Mouse (Mus musculus): ENCODE measurements at regions not wholly inside any gene's neighbourhood (a gene's known extent, or its start where the extent isn't known, plus 50 kb on each side); places are given as distances from the start of the nearest gene placed in this dataset.
A peak's percentile ranks its signal among the peaks of the same experiment; 100 is the strongest.

DNA sequence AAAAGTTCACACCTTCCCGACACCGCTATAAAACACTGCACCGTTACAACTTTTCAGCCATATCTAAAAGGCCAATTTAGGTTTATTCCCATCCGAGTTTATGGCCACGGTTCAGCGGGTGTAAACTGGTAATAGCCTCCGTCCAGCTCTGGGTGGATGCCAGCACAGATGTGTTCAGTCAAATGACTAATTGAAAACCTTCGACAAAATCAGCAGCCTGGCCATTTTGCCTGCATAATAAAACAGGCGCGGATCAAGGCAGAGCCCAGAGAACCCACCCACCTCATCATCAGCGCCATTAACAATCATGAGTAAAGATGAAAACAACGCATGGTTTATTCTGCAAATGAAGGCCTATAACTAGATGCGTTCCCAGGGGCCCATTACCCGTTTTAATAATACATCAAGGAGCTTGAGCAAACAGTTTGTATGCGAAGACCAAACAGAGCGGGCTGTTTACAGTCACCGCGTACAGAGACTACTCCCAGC is 172.1 kb upstream of the Irx3 start:
- no peak for DNase-seq (ENCODE audit: inconsistent age in 2 of 2, low spot score in 1 of 2)

GRCm38 (mm10) chr8:91967407-91967806 is 165.5 kb upstream of the Irx3 start:
- DNase-seq (ENCODE audit: inconsistent age in 2 of 2, low spot score in 1 of 2) = no peak

DNA sequence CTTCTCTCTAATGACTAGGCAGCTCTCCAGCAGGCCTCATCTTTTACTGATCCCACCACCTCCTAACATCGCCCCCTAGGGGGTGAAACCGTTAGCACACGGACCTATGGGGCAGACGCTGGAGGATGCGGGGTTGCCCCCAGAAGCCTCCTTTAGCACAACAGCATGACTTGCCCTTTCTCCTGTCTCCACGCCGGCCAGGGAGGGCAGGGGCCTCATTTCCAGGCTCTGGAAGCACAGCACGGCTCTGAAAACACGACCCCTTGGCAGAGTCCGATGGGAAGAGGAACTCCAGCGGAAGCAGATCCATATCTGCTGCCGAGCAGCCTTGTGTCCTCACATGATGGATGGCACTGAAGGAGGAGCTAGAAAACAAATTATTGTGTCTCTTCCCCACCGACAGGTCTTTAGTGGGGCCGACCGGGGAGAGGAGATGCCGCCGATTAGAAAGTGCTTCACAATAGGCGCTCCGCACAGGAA is 165.1 kb upstream of the Irx3 start:
- peak; percentile 68 to 83 for DNase-seq (ENCODE audit: inconsistent age in 2 of 2, low spot score in 1 of 2)

GRCm38 (mm10) chr8:91961696-91962095 is 159.8 kb upstream of the Irx3 start:
- no peak for DNase-seq (ENCODE audit: inconsistent age in 2 of 2, low spot score in 1 of 2)

- DNase-seq (ENCODE audit: inconsistent age in 2 of 2, low spot score in 1 of 2) = no peak
Observed at GRCm38 (mm10) chr8:91955170-91955569, 153.3 kb upstream of the Irx3 start.

- no peak for DNase-seq (ENCODE audit: inconsistent age in 2 of 2, low spot score in 1 of 2)
Observed at GRCm38 (mm10) chr8:91952981-91953380, 151.1 kb upstream of the Irx3 start.

DNA sequence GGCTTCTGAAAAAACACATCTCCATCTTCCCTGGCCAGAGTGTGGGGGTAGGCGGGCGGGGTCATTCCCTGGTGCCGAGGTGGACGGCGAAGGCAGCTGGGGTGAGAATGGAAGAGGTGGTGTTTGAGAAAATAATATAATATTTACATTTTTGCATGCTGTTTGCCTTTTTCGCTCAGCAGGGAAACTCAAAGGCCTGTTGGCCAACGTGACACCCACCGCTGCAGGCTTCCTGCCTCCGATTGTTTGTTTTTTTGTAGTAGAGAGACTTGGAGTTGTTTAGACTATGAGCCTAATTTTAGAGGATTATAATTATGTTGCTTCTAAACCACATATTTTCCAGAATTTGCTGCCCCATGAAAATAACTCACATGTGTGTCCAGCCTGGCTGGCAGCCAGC is 147.2 kb upstream of the Irx3 start:
- DNase-seq (ENCODE audit: inconsistent age in 2 of 2, low spot score in 1 of 2) = no peak

- DNase-seq (ENCODE audit: inconsistent age in 2 of 2, low spot score in 1 of 2) = no peak
Observed at GRCm38 (mm10) chr8:91948173-91948940, 146.5 kb upstream of the Irx3 start.

- no peak for DNase-seq (ENCODE audit: inconsistent age in 2 of 2, low spot score in 1 of 2)
Observed at GRCm38 (mm10) chr8:91941005-91941404, 139.1 kb upstream of the Irx3 start.

- peak; percentile 7 to 52 for DNase-seq (ENCODE audit: inconsistent age in 2 of 2, low spot score in 1 of 2)
Observed at GRCm38 (mm10) chr8:91937227-91937626, 135.4 kb upstream of the Irx3 start.

- no peak for DNase-seq (ENCODE audit: inconsistent age in 2 of 2, low spot score in 1 of 2)
Observed at GRCm38 (mm10) chr8:91930520-91930919, 128.7 kb upstream of the Irx3 start.

DNA sequence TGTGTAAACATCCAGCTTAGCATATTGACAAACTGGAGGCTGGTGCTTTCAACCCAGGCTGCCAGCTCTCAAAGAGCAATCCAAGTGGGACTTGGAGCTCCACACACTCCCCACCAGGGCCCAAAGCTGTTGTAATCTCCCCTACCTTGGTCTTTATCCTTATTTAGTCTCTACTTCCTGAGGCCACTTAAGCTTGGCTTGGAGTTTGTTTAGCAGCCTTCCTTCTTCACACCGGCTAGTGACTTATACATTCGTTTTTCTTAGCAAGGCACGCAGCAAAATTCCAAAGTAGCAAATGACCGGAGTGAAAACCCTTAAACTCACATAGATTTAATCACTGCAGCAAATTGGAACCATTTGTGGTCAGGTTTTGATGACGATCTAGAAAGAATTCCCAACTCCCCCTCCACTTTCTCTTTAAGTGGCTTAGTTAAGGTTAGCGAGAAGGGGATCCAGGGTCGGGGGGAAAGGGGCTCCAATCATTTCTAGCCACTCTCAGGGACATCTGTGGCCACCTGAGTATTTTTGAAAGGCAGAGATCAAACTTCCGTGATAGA is 124.2 kb upstream of the Irx3 start:
- no peak for DNase-seq (ENCODE audit: inconsistent age in 2 of 2, low spot score in 1 of 2)

DNA sequence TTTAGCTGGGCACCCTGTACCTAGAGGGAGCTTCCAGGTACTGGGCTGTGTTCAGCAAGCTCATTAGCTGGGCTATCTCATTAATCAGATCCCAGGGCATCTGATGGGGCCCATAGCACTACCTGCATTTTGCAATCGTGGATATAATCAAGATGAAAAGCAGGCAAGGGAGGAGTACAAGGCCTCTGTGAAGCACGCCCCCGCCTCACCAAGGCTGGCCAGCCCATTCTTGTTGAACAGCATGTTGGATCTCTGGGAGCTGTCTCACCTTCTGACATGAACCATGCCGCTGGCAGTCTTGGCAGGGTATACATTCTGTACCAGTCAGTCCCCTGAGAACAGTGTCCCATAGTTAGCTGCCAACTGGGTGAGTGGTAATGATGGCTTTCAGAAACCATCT is 122.3 kb upstream of the Irx3 start:
- no peak for DNase-seq (ENCODE audit: inconsistent age in 2 of 2, low spot score in 1 of 2)

- no peak for DNase-seq (ENCODE audit: inconsistent age in 2 of 2, low spot score in 1 of 2)
Observed at GRCm38 (mm10) chr8:91922211-91922874, 120.5 kb upstream of the Irx3 start.

GRCm38 (mm10) chr8:91917834-91918233 is 116.0 kb upstream of the Irx3 start:
- no peak for DNase-seq (ENCODE audit: inconsistent age in 2 of 2, low spot score in 1 of 2)

GRCm38 (mm10) chr8:91913971-91914370 is 112.1 kb upstream of the Irx3 start:
- no peak for DNase-seq (ENCODE audit: inconsistent age in 2 of 2, low spot score in 1 of 2)

DNA sequence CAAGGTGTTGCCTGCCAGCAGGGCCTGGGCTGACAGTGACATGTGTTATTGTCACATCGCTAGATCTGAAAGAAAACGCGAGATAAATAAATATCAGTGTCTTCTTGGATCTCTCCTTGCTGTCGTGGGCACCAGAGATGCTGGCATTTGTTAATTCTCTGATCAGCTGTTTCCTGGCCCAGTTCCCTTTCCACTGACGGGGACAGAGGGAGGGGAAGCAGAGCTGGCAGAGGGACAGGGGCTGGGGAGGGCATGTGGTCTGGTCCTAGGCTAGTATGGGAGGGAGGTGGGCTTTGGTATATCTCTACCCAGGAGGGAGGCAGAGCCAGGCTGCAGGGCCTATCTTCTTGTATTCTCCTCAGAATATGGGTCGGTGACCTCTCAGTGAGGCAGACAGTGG is 111.3 kb upstream of the Irx3 start:
- no peak for DNase-seq (ENCODE audit: inconsistent age in 2 of 2, low spot score in 1 of 2)

DNA sequence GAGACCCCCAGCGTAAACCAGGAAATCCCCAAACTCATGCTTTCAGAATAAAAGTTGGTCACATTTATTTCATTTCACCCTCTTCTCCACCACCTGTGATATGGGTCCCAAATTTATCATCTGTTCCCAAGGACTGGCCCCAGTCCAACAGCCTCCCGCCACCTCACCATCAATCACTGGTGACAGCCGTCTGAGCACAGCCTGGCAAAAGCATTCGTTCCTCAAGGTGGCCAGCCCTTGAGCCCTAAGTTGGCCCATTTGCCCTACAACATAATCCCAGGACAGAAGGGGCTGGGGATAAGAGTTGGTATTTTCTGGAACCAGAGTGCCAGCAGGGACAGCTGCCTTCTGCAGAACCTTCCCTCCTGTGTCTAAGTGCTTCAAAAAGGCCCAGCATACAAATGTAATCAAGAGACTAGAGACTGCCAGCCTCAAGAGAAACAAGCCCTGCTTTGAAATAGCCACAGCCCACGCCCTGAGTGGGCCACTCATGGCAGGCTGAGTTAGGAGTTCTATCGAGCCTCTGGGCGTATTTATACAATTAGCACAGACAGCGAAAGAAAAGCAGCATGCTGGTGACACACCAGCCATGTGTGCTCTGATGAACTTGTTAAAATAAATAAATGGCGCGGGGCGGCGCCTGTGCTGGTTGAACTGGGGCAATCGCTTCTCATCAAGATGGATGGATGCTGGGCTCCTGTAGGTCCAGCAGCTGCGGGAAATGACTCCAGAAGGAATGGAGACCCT is 107.9 kb upstream of the Irx3 start:
- DNase-seq (ENCODE audit: inconsistent age in 2 of 2, low spot score in 1 of 2) = peak; percentile 28 to 69

DNA sequence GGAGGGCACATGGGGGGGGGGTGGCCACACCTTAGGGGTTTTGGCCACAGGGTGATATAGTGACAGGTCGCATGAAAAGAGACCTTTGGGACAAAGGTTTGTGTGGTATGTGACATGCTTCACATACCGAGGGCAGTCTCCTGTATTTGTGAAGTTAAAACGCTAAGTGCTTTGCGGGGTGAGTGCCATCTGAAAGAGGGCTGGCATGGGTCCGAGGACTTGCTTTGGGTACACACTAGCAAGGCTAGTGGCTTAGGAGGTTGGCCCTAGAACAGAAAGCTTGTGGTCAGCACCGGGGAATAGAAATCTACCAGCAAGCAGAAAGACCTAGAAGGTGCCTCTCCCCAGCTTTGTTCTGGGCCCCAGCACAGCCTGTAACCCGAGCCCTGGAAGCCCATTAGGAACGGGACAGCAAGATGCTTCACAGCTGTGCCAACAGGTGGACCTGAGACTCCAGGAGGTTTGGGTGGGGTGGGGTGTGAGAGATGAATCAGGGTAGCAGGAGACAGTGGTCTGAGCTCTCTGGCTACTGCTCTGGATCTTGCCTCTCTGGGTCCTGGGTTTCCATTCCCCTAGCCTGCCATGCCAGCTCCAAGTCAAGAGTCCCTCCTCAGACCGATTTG is 107.0 kb upstream of the Irx3 start:
- DNase-seq (ENCODE audit: inconsistent age in 2 of 2, low spot score in 1 of 2) = no peak

DNA sequence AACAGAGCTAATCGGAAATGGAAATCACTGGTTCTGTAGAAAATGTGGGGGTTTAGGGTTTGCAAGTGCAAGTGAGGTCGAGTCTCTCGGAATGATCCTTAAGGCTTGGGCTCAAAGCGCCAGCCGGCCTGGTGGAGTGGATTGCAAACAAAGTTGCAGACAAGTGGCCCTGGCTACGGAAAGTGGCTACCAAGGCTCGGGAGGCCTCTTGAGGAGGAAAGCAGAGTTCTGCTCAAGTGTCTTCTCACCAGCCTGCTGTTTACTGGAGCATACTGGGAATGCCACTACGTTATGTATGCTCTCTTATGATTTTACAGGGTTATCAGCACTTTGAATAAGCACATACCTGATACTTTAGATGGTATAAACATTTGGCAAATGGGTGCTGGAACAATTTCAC is 105.3 kb upstream of the Irx3 start:
- no peak for DNase-seq (ENCODE audit: inconsistent age in 2 of 2, low spot score in 1 of 2)
